Mouse (Mus musculus): Measurements from ENCODE around the gene 3110009E18Rik. TPM values are rescaled to one million over a fixed set of nuclear protein-coding genes. Genes with fewer than 3 reads are reported as not detected.

Gene 3110009E18Rik
- polyA plus RNA-seq, 1 experiment from 2014 or later, result 10.6 TPM

DNA sequence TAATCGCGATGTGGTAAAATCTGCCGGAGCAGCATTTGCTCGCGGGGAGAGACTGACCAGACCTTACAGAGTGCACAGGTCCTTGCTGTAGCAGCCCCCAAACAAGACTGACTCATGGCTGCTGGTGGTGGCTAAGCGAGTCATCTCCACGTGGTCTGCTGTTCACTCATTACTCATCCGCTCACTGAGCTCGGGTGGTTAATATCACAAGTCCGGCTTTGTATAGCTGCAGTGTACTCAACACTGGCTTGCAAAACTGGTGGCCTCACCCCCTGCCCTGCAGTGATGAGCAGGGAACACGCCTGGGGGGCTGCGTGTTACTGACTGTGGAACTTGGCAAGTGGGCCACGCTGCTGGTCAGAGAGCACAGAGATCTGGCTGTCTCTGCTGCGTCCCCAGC, 115.4 kb downstream of the 3110009E18Rik start:
- DNase-seq (ENCODE audit: low read depth, low spot score), result peak; percentile 80
- no peak for TF ChIP-seq CTCF (IDR thresholded peaks at IDR 0.05)
- H3K27me3 ChIP-seq, result no peaks in the 10 kb centered on the region
- POLR2A ChIA-PET, result interaction anchor here (0.7 kb wide), 2 partner anchors 9 to 187 kb away, joined by 3 to 4 read pairs; no protein-coding TSS in a partner anchor
- in situ Hi-C loops (cut with MboI; ENCODE audit: low pct_unique_long_range_greater_than_20kb), result no loop called here
- CTCF ChIA-PET, result interaction anchor here (0.9 to 1.4 kb wide), 5 partner anchors 14 to 39 kb away, joined by 3 to 4 read pairs (median 4); no protein-coding TSS in a partner anchor
- peak; percentile 89 for ATAC-seq

DNA sequence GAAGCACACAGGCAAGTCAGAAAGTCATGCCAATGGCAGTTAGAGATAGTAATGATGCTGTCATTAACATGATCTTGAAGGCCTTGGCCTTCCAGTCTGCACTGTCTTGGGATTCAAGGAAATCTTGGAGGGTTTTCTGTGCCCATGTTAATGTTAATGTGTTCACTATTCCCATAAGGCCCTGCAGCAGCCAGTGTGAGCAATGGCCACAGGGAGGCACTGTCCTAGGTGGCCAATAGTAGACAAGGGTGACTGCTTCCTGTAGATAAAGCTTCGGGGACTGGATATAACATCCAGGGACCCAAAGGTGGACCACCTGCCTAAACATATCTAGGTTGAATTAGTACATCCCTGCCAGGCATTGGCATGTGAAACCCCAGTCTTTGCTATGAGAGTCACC, 116.1 kb downstream of the 3110009E18Rik start:
- CTCF ChIA-PET, result interaction anchor here (0.9 to 1.4 kb wide), 5 partner anchors 13 to 40 kb away, joined by 3 to 4 read pairs (median 4); no protein-coding TSS in a partner anchor
- in situ Hi-C loops (cut with MboI; ENCODE audit: low pct_unique_long_range_greater_than_20kb), result no loop called here

More for the DNA sequence above, 116.1 kb downstream of the 3110009E18Rik start:
- no peak for TF ChIP-seq CTCF (IDR thresholded peaks at IDR 0.05)
- no peak for ATAC-seq
- DNase-seq (ENCODE audit: low read depth, low spot score), result no peak
- POLR2A ChIA-PET, result interaction anchor here (0.7 to 0.8 kb wide), 2 partner anchors 8 to 29 kb away, joined by 3 read pairs; no protein-coding TSS in a partner anchor
- no peaks in the 10 kb centered on the region for H3K27me3 ChIP-seq

Other genes starting within 250 kb of the 3110009E18Rik start
- gene Tmem177, start 208.0 kb upstream of the 3110009E18Rik start, polyA plus RNA-seq (2021), result 8.0 TPM
- 1.0 TPM for gene Cfap221, start 124.0 kb upstream of the 3110009E18Rik start, polyA plus RNA-seq (2021)
- gene Sctr, start 114.3 kb upstream of the 3110009E18Rik start, polyA plus RNA-seq (2021), result 0.04 TPM
- 59.6 TPM for gene Tmem37, start 47.1 kb upstream of the 3110009E18Rik start, polyA plus RNA-seq (2021)
- gene Dbi, start 109 bp upstream of the 3110009E18Rik start, polyA plus RNA-seq (2021), result 680 TPM
- gene Steap3, start 151.5 kb downstream of the 3110009E18Rik start, polyA plus RNA-seq (2021), result 85.3 TPM
- not detected for gene C1ql2, start 219.4 kb downstream of the 3110009E18Rik start, polyA plus RNA-seq (2021)